Mouse (Mus musculus) ES-Bruce4 (cell line): Measurements from ENCODE around the gene Iqcn.

ENCODE experiments used
- CTCF ChIP-seq: IDR thresholded peaks from one replicate; pipeline ENCODE4 v1.8.1; 2011; ENCODE audit warnings: low read depth, low read length
- POLR2A ChIP-seq: IDR thresholded peaks from one replicate; pipeline ENCODE4 v1.8.1; 2011; ENCODE audit warnings: low read length; ENCODE audit not compliant: insufficient read depth

DNA sequence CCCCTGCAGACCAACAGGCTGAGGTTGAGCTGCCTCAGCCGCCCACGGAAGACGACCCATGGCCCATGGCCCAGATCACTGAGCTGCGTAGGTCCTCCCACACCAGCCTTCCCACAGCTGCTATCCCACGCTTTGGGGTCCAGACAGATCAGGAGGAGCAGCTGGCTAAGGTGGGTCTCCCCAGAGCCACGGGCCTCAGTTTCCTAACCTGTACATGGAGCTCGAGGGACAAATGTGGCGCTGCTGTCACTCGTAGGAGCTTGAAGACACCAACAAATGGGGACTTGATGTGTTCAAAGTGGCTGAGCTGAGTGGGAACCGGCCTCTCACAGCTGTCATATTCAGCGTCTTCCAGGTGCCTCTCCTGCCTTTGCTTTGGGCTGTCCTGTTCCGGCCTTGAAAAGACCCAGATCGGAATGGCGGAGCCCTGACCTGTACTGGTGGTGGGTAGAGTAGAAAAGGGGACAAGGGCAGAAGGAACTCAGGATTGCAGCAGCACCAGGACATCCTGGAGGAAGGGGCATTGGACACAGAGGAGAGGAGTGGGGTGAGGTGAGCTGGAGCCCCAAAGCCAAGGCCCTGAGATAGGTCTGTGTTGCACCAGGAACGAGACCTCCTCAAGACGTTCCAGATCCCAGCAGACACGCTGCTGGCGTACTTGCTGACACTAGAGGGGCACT, 44.1 kb downstream of the Iqcn start:
- no peak for TF ChIP-seq CTCF
- TF ChIP-seq POLR2A, result no peak
